Mouse (Mus musculus) adipose tissue, adult 10 weeks (tissue): ENCODE results near the gene Apol7e. TPM values are rescaled to one million over a fixed set of nuclear protein-coding genes. Genes with fewer than 3 reads are reported as not detected.

Source experiments
- polyA plus RNA-seq: library from polyadenylated mRNA; stranded (reverse); fragments of 350-450 nt; fragmentation: Illumina TruSeq; extraction: RNeasy Lipid Tissue Mini Kit (QIAGEN cat#74804); gene quantifications from one replicate; pipeline ENCODE4 v1.2.3, GENCODE M21; 2014; ENCODE audit warnings: low read depth, low replicate concordance

The Apol7e gene
- not detected for polyA plus RNA-seq

GRCm38 (mm10) chr15:77698656-77699055 lies at the start of gene Apol7e:
TSS of gene Apol7e (plus strand) at chr15:77698857.

DNA sequence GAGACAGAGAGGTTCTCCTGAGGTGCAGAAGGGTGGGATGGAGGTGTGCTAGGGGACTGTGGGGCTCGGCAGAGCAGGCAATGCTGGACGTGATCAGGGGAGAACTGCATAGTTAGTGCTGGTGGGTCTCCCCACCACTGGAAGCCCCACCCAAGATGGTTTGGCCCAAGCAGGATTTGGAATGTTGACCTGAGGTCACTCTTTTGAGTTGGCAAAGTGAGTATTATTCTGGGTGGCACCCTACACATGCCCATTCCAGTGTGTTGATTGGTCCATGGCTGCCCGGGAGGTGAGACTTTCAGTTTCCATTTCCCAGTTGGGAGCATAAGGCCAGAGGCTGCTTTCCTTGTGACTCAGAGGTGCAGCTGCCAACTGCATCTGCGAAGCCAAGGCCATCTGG lies 30.1 kb downstream of the Apol7e start, which contains the start of gene Apol9b:
TSS of gene Apol9b (plus strand) at position 301 of the 400 bp plus-strand sequence.

DNA sequence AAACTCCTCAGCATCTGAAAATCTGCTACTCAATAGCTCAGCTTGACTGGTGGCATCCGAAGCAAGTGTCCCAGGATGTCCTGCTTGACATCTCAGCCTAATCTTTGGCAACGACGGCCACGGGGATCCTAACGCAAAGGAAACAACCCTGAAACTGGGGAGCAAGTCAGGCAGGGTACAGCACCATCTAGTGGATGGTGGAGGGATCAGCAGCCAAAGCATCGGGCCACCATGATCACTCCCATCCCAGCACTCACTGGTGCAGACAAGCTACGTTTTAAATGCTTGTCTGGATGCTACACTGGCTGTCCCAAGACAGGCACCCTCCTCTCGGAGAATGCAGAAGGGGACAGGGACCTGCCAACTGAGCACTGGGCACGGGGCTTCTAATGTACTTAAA lies 58.2 kb downstream of the Apol7e start, which contains the start of gene Apol8:
TSS of gene Apol8 (minus strand) at position 156 of the 400 bp plus-strand sequence.

Other genes starting within 250 kb of the Apol7e start
- not detected for gene Apol10a, start 221.8 kb upstream of the Apol7e start, polyA plus RNA-seq
- gene Apol11a, start 190.6 kb upstream of the Apol7e start, polyA plus RNA-seq: not detected
- gene Apol7c, start 165.5 kb upstream of the Apol7e start, polyA plus RNA-seq: not detected
- gene 1700025B11Rik, start 137.0 kb upstream of the Apol7e start, polyA plus RNA-seq: 0.79 TPM
- gene Apol10b, start 102.7 kb upstream of the Apol7e start, polyA plus RNA-seq: 5.0 TPM
- gene Gm36245, start 99.6 kb upstream of the Apol7e start, polyA plus RNA-seq: not detected
- gene Apol11b, start 55.6 kb upstream of the Apol7e start, polyA plus RNA-seq: not detected
- gene Apol9b, start 30.2 kb downstream of the Apol7e start, polyA plus RNA-seq: 5.8 TPM
- not detected for gene Apol8, start 58.1 kb downstream of the Apol7e start, polyA plus RNA-seq
- gene Myh9, start 143.3 kb downstream of the Apol7e start, polyA plus RNA-seq: 99.3 TPM
- 144 TPM for gene Txn2, start 230.1 kb downstream of the Apol7e start, polyA plus RNA-seq